Mouse (Mus musculus): Measurements from ENCODE around the gene Nudt9. TPM values are rescaled to one million over a fixed set of nuclear protein-coding genes. Genes with fewer than 3 reads are reported as not detected.

Nudt9 gene
- polyA plus RNA-seq, 1 experiment from 2014 or later: 68.2 TPM

DNA sequence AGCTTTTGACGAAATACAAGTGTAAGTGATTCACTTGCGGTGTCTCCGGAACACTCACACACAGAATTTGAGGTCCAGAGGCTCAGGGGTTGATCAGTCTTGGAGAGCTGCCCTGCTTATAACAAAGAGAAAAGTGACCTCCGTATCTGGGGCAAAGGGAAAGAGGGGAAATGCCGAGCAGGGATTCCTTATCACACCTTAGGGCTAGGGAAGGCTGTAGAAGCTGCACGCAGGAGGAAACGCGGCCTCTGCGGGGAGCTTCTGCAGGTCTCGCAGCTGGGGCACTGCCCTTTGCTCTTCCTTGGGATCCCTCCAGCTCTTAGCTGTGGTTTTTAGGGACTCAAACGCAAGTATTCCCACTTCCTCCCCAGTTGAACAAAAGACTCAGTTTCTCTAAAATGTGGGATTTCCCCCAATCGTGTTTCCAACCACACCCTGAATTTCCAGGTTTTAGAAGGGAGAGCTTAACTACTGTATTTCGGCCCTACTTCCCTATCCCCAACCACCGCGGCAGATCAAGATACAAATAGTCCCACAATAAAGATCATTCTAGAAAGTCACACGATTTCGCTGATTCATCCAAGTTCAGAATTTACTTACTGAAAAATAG lies 20.8 kb upstream of the Nudt9 start:
- DNase-seq (ENCODE audit: low spot score): no peak
- no peak for ATAC-seq (ENCODE audit: low FRiP score)
- no peaks in the 10 kb centered on the region for H3K9me3 ChIP-seq (ENCODE audit: control insufficient read depth, low read length)
- H3K4me3 ChIP-seq (ENCODE audit: low read depth, low read length): no peak overlapping the region
- H3K27me3 ChIP-seq (ENCODE audit: control insufficient read depth, insufficient read depth, low read length): no peaks in the 10 kb centered on the region
- H3K36me3 ChIP-seq (ENCODE audit: control insufficient read depth, insufficient read depth, low read length): no peaks in the 10 kb centered on the region
- no peaks in the 10 kb centered on the region; the same call in 1 of the 2 replicates for H3K4me1 ChIP-seq (replicated peaks; ENCODE audit: control insufficient read depth, insufficient read depth, low read length)
- no peak overlapping the region for H3K27ac ChIP-seq (ENCODE audit: low read depth, low read length)
- WGBS: 42% methylated on average over 17 of the region's 17 CpGs
- no peak overlapping the region for H3K9ac ChIP-seq (ENCODE audit: low read depth, low read length)
- no peak overlapping the region for H3K4me2 ChIP-seq (replicated peaks; ENCODE audit: low read depth, low read length)

DNA sequence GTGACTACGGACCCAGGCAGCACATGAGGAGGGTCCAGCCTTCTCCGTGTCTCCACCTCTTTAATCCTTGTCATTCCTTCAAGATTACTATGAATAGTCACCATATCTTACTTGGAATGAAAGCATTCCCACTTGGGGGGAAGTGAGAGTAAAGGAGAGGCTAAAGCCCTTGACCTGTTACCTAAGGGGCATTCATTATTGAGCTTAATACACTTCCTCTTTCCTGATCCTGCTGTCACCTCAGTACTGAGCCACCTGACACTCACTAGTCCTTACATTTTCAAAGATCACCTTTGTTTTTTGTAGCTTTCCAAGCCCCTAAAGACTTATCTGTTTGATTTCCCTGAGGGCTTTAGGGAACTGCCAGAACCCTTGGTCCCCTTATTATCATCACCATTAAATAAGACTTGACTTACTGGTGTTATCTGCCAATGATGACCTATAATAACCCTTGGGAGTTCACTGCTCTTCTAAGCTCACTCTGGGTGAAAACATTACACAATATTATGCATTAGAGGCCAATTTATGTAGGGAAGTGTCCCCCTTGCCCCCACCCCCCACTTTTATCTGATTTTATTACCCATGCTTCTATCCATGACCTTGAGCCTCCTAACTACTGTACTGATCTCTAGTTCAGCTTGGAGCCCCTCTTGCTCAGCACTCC lies 13.5 kb upstream of the Nudt9 start:
- H3K36me3 ChIP-seq (ENCODE audit: control insufficient read depth, insufficient read depth, low read length): no peaks in the 10 kb centered on the region
- no peaks in the 10 kb centered on the region for H3K27me3 ChIP-seq (ENCODE audit: control insufficient read depth, insufficient read depth, low read length)
- H3K9me3 ChIP-seq (ENCODE audit: control insufficient read depth, low read length): no peaks in the 10 kb centered on the region
- no peak overlapping the region for H3K27ac ChIP-seq (ENCODE audit: low read depth, low read length)
- no peak for ATAC-seq (ENCODE audit: low FRiP score)
- H3K4me2 ChIP-seq (replicated peaks; ENCODE audit: low read depth, low read length): no peak overlapping the region
- no peak overlapping the region for H3K4me3 ChIP-seq (ENCODE audit: low read depth, low read length)
- DNase-seq (ENCODE audit: low spot score): no peak
- no peak overlapping the region for H3K9ac ChIP-seq (ENCODE audit: low read depth, low read length)
- no peaks in the 10 kb centered on the region for H3K4me1 ChIP-seq (replicated peaks; ENCODE audit: control insufficient read depth, insufficient read depth, low read length)
- WGBS: 98% methylated on average over 2 of the region's 2 CpGs

DNA sequence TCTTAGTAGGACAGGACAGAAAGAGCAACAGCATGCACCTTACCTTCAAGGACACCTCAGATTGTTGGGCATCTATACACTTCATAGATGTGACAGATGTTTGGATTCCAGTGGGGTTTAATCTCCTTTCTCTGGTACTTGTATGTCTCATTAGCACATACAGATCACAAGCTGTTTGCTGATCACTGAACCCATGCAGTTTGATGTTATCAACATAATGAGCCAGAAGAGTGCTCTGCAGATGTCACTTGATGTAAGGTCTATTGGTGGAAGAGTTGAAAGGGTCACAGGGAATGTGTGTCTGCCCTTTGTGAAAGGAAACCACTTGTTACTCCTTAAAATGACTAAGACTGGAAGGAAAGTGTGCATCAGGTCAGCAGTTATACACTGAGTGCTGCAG lies 11.0 kb upstream of the Nudt9 start:
- H3K27ac ChIP-seq (ENCODE audit: low read depth, low read length): no peak overlapping the region
- H3K4me3 ChIP-seq (ENCODE audit: low read depth, low read length): no peak overlapping the region
- H3K36me3 ChIP-seq (ENCODE audit: control insufficient read depth, insufficient read depth, low read length): no peaks in the 10 kb centered on the region
- no peak overlapping the region for H3K4me2 ChIP-seq (replicated peaks; ENCODE audit: low read depth, low read length)
- no peak for DNase-seq (ENCODE audit: low spot score)
- no peak for ATAC-seq (ENCODE audit: low FRiP score)
- H3K4me1 ChIP-seq (replicated peaks; ENCODE audit: control insufficient read depth, insufficient read depth, low read length): no peaks in the 10 kb centered on the region
- no peaks in the 10 kb centered on the region for H3K27me3 ChIP-seq (ENCODE audit: control insufficient read depth, insufficient read depth, low read length)
- H3K9me3 ChIP-seq (ENCODE audit: control insufficient read depth, low read length): no peaks in the 10 kb centered on the region
- H3K9ac ChIP-seq (ENCODE audit: low read depth, low read length): no peak overlapping the region

DNA sequence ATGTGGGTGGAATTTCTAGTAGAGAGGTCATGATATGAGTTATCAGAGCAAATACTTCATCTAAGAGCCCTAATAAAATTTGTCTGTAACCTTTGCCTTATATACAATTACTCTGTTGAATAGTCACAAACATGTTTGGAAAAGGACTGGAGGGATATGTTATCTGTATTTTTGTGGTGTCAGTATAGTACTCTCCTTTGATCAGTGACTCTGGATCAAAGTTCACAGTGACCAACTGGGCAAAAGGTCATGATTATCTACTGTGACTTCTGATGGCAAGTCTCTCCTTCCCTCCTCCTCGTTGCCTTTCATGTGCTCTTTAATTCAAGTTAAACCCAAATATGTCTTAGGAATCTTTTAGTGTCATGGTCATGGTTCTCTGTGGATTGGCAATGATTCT lies 10.3 kb upstream of the Nudt9 start:
- H3K4me3 ChIP-seq (ENCODE audit: low read depth, low read length): no peak overlapping the region
- no peak overlapping the region for H3K9ac ChIP-seq (ENCODE audit: low read depth, low read length)
- H3K36me3 ChIP-seq (ENCODE audit: control insufficient read depth, insufficient read depth, low read length): no peaks in the 10 kb centered on the region
- no peak for ATAC-seq (ENCODE audit: low FRiP score)
- no peaks in the 10 kb centered on the region for H3K4me1 ChIP-seq (replicated peaks; ENCODE audit: control insufficient read depth, insufficient read depth, low read length)
- no peak for DNase-seq (ENCODE audit: low spot score)
- H3K27ac ChIP-seq (ENCODE audit: low read depth, low read length): no peak overlapping the region
- H3K27me3 ChIP-seq (ENCODE audit: control insufficient read depth, insufficient read depth, low read length): no peaks in the 10 kb centered on the region
- no peaks in the 10 kb centered on the region for H3K9me3 ChIP-seq (ENCODE audit: control insufficient read depth, low read length)
- no peak overlapping the region for H3K4me2 ChIP-seq (replicated peaks; ENCODE audit: low read depth, low read length)
- WGBS: 73% methylated on average over 1 of the region's 1 CpGs

DNA sequence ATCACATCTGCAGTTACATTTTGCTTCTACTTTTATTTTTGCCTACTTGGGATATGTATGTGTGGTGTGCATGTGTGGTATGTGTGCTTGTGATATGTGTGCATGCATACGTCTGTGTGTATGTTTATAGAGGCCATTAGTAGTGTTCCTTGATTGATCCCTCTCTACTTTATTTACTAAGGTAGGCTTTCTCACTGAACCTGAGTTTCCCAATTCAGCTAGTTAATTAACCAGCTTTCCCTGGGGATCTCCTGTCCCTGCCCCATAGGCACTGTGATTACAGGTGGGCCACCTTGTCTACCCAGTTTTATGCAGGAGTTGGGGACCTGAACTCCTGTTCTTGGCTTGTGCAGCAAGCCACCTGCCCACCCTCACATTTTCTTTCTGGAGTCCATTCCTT lies 9.4 kb upstream of the Nudt9 start:
- ATAC-seq (ENCODE audit: low FRiP score): no peak
- H3K4me2 ChIP-seq (replicated peaks; ENCODE audit: low read depth, low read length): no peak overlapping the region

DNA sequence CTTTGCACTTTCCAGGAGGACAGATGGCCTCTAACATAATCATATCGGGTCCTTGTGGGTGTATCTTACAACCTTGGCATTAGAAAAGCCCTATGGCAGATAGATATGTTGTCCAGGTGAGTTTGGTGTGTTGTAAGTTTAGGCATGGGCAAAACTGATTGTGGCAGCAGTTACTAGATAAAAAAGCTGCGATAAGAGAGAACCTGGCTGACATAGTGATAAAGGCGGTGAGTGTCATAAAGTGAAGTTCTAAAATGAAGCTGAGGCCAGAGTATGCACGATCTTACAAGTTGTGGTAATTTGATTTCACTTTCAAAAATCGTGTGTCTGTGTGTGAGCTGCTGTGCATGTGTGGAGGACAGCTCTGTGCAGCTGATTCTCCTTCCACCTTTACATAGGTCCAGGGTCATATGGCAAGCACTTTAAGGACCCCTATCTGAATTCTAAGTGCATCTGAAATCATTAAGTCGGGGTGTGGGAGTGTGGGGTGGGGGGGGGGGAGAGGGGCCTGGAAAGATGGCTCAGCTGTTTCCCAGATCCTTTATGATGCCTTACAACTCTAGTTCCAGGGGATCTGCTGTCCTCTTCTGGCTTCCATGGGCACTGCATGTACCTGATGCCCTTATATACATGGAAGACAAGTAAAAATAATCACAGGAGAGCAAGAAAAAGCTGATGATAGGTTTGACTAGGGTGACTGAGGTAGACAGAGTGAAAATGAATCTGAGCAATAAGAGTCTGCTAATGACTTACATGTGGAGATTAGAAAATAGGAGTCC lies 6.8 kb upstream of the Nudt9 start:
- Histone ChIP-seq H3K9me3 (ENCODE audit: control insufficient read depth, low read length) (no peaks in the 10 kb centered on the region), H3K9ac (ENCODE audit: low read depth, low read length) (no peak overlapping the region), H3K27me3 (ENCODE audit: control insufficient read depth, insufficient read depth, low read length) (no peaks in the 10 kb centered on the region), H3K27ac (ENCODE audit: low read depth, low read length) (no peak overlapping the region), H3K4me2 (replicated peaks; ENCODE audit: low read depth, low read length) (no peak overlapping the region), H3K36me3 (ENCODE audit: control insufficient read depth, insufficient read depth, low read length) (no peaks in the 10 kb centered on the region), H3K4me1 (replicated peaks; ENCODE audit: control insufficient read depth, insufficient read depth, low read length) (no peaks in the 10 kb centered on the region), H3K4me3 (ENCODE audit: low read depth, low read length) (no peak overlapping the region)
- DNase-seq (ENCODE audit: low spot score): peak; percentile 42
- ATAC-seq (ENCODE audit: low FRiP score): no peak
- WGBS: 75% methylated on average over 6 of the region's 6 CpGs

More for the DNA sequence above, 9.4 kb upstream of the Nudt9 start:
- Histone ChIP-seq H3K9ac (ENCODE audit: low read depth, low read length) (no peak overlapping the region), H3K27me3 (ENCODE audit: control insufficient read depth, insufficient read depth, low read length) (no peaks in the 10 kb centered on the region), H3K27ac (ENCODE audit: low read depth, low read length) (no peak overlapping the region), H3K9me3 (ENCODE audit: control insufficient read depth, low read length) (no peaks in the 10 kb centered on the region), H3K4me1 (replicated peaks; ENCODE audit: control insufficient read depth, insufficient read depth, low read length) (no peaks in the 10 kb centered on the region), H3K4me3 (ENCODE audit: low read depth, low read length) (no peak overlapping the region), H3K36me3 (ENCODE audit: control insufficient read depth, insufficient read depth, low read length) (no peaks in the 10 kb centered on the region)
- no peak for DNase-seq (ENCODE audit: low spot score)
- 74% methylated on average over 1 of the region's 1 CpGs for WGBS

DNA sequence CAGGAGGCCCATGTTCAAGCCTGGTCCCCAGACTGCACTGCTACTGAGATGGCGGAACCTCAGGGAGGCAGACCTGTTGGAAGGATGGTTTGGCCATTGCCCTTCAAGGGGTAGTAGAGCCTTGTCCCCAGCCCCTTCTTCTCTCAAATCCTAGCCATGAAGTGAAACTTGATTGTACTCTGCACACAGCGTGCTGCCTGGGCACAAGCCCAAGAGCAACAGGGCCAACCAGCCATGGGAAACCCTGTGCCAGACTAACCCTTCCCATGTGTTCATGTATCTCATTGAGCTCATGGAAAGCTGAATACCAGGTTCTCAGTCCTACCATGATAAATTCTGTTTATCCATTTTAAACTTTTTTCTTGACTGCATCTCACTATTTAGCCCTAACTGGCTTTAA lies 3.2 kb upstream of the Nudt9 start:
- Histone ChIP-seq H3K27me3 (ENCODE audit: control insufficient read depth, insufficient read depth, low read length) (no peaks in the 10 kb centered on the region), H3K4me3 (ENCODE audit: low read depth, low read length) (no peak overlapping the region), H3K4me1 (replicated peaks; ENCODE audit: control insufficient read depth, insufficient read depth, low read length) (no peaks in the 10 kb centered on the region), H3K36me3 (ENCODE audit: control insufficient read depth, insufficient read depth, low read length) (no peaks in the 10 kb centered on the region), H3K9ac (ENCODE audit: low read depth, low read length) (no peak overlapping the region), H3K4me2 (replicated peaks; ENCODE audit: low read depth, low read length) (no peak overlapping the region), H3K9me3 (ENCODE audit: control insufficient read depth, low read length) (no peaks in the 10 kb centered on the region), H3K27ac (ENCODE audit: low read depth, low read length) (no peak overlapping the region)
- DNase-seq (ENCODE audit: low spot score) (no peak), ATAC-seq (ENCODE audit: low FRiP score) (no peak)
- WGBS: 88% methylated on average over 2 of the region's 2 CpGs

DNA sequence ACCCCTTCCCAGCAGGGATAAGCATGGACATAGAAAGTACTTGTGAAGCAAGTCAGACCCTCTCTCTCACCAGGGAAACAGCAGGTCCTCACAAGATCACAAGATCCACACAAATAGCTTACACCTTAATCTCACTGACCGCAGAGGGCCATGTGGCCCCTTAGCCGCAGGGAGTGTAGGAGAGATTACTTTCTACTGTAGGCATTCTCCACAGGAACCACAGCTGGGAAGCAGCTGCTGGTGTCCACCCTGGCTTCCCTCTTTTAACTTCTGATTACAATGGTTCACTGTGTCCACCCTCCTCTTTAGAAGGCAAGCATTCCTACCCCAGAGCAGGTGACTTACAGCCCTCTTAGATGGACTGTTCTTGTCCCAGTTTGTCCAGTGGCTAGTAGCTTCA lies 2.4 kb upstream of the Nudt9 start:
- ATAC-seq (ENCODE audit: low FRiP score) (no peak), DNase-seq (ENCODE audit: low spot score) (no peak)
- no peak overlapping the region for H3K4me2 ChIP-seq (replicated peaks; ENCODE audit: low read depth, low read length)
- 55% methylated on average over 2 of the region's 2 CpGs for WGBS
- H3K4me1 ChIP-seq (replicated peaks; ENCODE audit: control insufficient read depth, insufficient read depth, low read length): no peaks in the 10 kb centered on the region
- no peaks in the 10 kb centered on the region for H3K9me3 ChIP-seq (ENCODE audit: control insufficient read depth, low read length)
- no peaks in the 10 kb centered on the region for H3K27me3 ChIP-seq (ENCODE audit: control insufficient read depth, insufficient read depth, low read length)
- H3K27ac ChIP-seq (ENCODE audit: low read depth, low read length): no peak overlapping the region
- no peak overlapping the region for H3K4me3 ChIP-seq (ENCODE audit: low read depth, low read length)
- no peaks in the 10 kb centered on the region for H3K36me3 ChIP-seq (ENCODE audit: control insufficient read depth, insufficient read depth, low read length)
- no peak overlapping the region for H3K9ac ChIP-seq (ENCODE audit: low read depth, low read length)
